Mouse (Mus musculus): Measurements from ENCODE around the gene Gapvd1.

Gapvd1 gene

GRCm38 (mm10) chr2:34772252-34773235, 17.5 kb upstream of the Gapvd1 start:
- in situ Hi-C loops (cut with MboI, MseI), result loop anchor here (10.0 kb wide), 1 partner anchor 192 kb away; the partner anchor contains the start of gene Traf1

GRCm38 (mm10) chr2:34771368-34772226, 16.6 kb upstream of the Gapvd1 start, which contains the start of gene Hspa5:
TSS of gene Hspa5 (plus strand) at chr2:34771970.
- in situ Hi-C loops (cut with MboI, MseI), result loop anchor here (10.0 kb wide), 1 partner anchor 193 kb away; the partner anchor contains the start of gene Traf1

GRCm38 (mm10) chr2:34770951-34771350, 15.9 kb upstream of the Gapvd1 start:
- in situ Hi-C loops (cut with MboI, MseI), result loop anchor here (10.0 kb wide), 1 partner anchor 194 kb away; the partner anchor contains the start of gene Traf1

GRCm38 (mm10) chr2:34770049-34770448, 15.0 kb upstream of the Gapvd1 start:
- in situ Hi-C loops (cut with MboI, MseI), result loop anchor here (10.0 kb wide), 1 partner anchor 195 kb away; the partner anchor contains the start of gene Traf1

- in situ Hi-C loops (cut with MboI, MseI), result loop anchor here (10.0 kb wide), 1 partner anchor 1300 kb away; the partner anchor contains the start of gene Zbtb43
Observed at GRCm38 (mm10) chr2:34764801-34765200, 9.8 kb upstream of the Gapvd1 start.

- in situ Hi-C loops (cut with MboI, MseI), result loop anchor here (10.0 kb wide), 1 partner anchor 1298 kb away; the partner anchor contains the start of gene Zbtb43
Observed at GRCm38 (mm10) chr2:34762872-34763271, 7.8 kb upstream of the Gapvd1 start.

- in situ Hi-C loops (cut with MboI, MseI), result loop anchor here (10.0 kb wide), 1 partner anchor 1297 kb away; the partner anchor contains the start of gene Zbtb43
Observed at GRCm38 (mm10) chr2:34762174-34762573, 7.1 kb upstream of the Gapvd1 start.

GRCm38 (mm10) chr2:34761272-34761671, 6.2 kb upstream of the Gapvd1 start:
- in situ Hi-C loops (cut with MboI, MseI), result loop anchor here (10.0 kb wide), 1 partner anchor 1296 kb away; the partner anchor contains the start of gene Zbtb43

GRCm38 (mm10) chr2:34757341-34757740, 2.3 kb upstream of the Gapvd1 start:
- in situ Hi-C loops (cut with MboI, MseI), result no loop called here

GRCm38 (mm10) chr2:34753811-34754550, 1.1 kb downstream of the Gapvd1 start:
- in situ Hi-C loops (cut with MboI, MseI), result no loop called here

GRCm38 (mm10) chr2:34750245-34750644, 4.8 kb downstream of the Gapvd1 start:
- in situ Hi-C loops (cut with MboI, MseI), result no loop called here

- in situ Hi-C loops (cut with MboI, MseI), result no loop called here
Observed at GRCm38 (mm10) chr2:34748479-34748878, 6.6 kb downstream of the Gapvd1 start.

GRCm38 (mm10) chr2:34745673-34746072, 9.4 kb downstream of the Gapvd1 start:
- in situ Hi-C loops (cut with MboI, MseI), result no loop called here

GRCm38 (mm10) chr2:34744476-34744875, 10.6 kb downstream of the Gapvd1 start:
- in situ Hi-C loops (cut with MboI, MseI), result no loop called here

- in situ Hi-C loops (cut with MboI, MseI), result no loop called here
Observed at GRCm38 (mm10) chr2:34742675-34743074, 12.4 kb downstream of the Gapvd1 start.

GRCm38 (mm10) chr2:34741390-34742159, 13.5 kb downstream of the Gapvd1 start:
- in situ Hi-C loops (cut with MboI, MseI), result no loop called here

GRCm38 (mm10) chr2:34739684-34740391, 15.2 kb downstream of the Gapvd1 start:
- in situ Hi-C loops (cut with MboI, MseI), result no loop called here

- in situ Hi-C loops (cut with MboI, MseI), result no loop called here
Observed at GRCm38 (mm10) chr2:34737911-34738310, 17.1 kb downstream of the Gapvd1 start.

GRCm38 (mm10) chr2:34736626-34737025, 18.4 kb downstream of the Gapvd1 start:
- in situ Hi-C loops (cut with MboI, MseI), result no loop called here
